Mouse (Mus musculus): ENCODE data around the gene Etfrf1. TPM values are rescaled to one million over a fixed set of nuclear protein-coding genes. Genes with fewer than 3 reads are reported as not detected.

Etfrf1 gene
- total RNA-seq, 2 experiments from 2014 or later: 20.6 to 21.1 TPM

- no peak for DNase-seq
Observed at GRCm38 (mm10) chr6:145226296-145226695, 15.4 kb downstream of the Etfrf1 start.

DNA sequence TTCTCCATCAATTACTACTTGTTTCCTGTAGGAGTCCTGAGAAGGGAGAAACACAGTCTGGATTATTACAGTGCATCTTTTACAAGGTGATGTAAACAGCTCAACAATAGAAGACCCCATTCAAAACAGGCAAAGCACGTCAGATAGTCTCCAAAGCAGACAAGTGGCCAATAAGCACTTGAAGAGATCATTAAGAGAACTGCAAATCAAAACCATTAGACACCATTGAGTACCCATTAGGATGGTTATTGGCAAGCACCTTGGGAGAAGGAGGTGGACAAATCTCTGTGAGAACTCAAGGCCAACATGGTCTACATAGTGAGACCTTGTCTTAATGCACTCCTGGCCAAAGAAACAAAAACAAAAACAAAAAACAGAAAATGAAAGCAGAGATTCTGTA is 23.5 kb downstream of the Etfrf1 start:
- no peak for DNase-seq

DNA sequence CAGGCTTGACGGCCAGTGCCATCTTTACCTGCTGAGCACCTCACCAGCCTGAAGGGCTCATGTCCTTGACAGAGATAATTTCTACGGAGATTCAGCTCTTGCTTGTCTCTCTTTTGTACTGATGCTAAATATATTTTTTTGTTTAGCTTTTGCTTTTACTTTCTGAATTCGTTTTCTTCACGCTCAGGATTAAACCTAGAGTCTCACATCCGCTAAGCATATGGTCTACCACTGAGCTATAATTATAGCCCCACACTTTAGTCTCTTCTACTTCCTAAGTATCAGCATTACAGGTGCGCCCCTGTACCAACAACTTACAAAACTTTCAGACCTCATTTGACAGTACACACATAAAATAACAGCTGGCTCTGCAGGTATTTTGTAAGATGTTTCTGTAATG is 24.4 kb downstream of the Etfrf1 start:
- no peak for DNase-seq

GRCm38 (mm10) chr6:145237148-145237547 is 26.2 kb downstream of the Etfrf1 start:
- no peak for DNase-seq

DNA sequence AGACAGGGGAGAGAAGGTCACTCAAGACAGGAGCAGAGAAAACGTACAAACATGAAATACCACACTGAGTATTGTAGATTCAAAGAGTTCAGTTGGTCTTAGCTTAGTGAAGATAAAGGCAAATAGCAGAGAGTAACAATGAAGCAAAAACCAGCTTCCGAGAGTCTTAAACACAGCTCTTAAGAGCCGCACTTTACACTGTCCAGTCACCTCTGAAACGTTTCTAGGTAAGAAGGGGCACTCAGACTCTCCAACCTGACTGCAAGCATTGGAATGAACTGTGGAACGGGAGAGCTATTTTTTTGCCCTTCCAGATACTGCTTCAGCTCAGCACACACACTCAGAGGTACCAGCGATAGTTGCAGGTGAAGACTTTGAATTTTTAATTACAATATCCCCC is 29.4 kb downstream of the Etfrf1 start:
- no peak for DNase-seq

- no peak for DNase-seq
Observed at GRCm38 (mm10) chr6:145242521-145242920, 31.6 kb downstream of the Etfrf1 start.

- no peak for DNase-seq
Observed at GRCm38 (mm10) chr6:145246841-145247240, 35.9 kb downstream of the Etfrf1 start.

DNA sequence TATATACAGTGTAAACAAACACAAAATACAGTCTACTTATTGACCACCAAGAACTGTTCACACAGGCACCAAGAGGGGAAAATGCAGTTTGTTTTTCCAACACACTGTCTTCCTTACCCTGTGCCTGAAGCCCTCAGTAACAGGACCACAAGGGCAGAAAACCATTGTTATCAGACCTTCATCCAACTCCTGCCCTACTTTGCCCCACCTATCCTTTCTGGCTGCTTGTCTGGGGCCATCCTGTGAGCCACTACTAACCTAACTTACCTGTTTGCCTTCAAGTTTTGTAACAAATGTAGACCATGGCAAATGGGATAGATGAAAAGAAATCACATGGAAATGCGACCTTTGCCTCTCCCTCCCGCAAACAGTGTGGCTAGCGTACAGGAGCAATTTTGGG is 37.0 kb downstream of the Etfrf1 start:
- DNase-seq: no peak

- DNase-seq: peak; percentile 46 to 50
Observed at GRCm38 (mm10) chr6:145249291-145250184, 38.6 kb downstream of the Etfrf1 start.

- peak; percentile 85 to 90 for DNase-seq
Observed at GRCm38 (mm10) chr6:145250185-145250791, 39.4 kb downstream of the Etfrf1 start, which contains the start of gene Kras. Kras (minus strand) TSS chr6:145250239.

DNA sequence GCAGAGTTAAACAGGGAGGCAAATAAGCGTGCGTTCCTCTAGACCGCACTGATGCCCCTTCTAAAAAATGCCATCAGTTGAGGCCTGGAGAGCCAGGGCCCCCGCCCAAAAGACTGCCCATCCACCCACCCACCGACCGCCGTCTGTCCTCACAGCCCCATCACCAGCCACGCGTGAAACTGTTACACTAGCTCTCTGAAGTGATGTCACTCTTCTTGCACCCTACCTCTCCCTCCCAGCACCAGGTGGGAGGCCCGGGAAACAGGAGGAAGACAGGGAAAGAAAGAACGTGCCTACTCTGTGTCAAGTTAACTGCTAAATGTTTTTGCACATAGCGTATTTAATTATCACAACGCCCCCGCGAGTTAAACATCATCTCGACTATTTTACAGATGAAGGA is 39.9 kb downstream of the Etfrf1 start:
- peak; percentile 11 to 23 for DNase-seq

DNA sequence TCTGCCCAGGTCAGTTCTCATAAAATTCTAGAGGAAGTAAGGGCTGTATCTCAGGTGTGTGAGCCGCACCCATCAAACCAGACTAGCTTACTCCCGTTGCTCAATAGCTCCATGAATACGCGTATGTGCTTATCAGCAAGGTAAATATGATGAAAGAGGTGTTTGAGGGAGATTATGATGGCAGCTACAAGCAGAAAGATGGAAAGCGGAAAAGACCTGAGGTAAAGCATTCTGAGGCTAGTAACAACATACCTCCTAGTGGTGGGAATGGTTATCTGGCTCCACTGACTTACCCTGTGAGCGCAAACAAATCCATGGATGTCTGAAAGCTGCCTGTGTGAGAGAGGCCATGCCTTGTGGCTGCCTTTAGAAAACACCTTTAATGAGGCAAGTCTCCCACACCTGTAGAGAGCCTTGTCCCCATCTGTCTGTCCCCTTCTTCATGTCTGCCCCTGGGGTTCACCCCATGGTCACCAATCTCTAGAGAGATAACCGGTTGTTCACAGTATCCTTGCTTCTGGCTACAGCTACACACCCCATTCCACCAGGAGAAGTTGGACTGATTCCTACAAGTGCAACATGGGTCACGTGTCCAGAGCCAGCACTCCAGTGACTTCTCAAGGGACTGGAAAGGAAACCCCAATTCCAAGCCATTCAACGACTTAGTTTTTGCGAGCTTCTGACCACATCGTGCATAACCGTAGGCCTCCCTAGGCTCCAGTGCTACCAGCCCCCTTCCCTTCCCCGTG is 45.2 kb downstream of the Etfrf1 start:
- no peak for DNase-seq

GRCm38 (mm10) chr6:145256701-145257073 is 45.8 kb downstream of the Etfrf1 start:
- no peak for DNase-seq

DNA sequence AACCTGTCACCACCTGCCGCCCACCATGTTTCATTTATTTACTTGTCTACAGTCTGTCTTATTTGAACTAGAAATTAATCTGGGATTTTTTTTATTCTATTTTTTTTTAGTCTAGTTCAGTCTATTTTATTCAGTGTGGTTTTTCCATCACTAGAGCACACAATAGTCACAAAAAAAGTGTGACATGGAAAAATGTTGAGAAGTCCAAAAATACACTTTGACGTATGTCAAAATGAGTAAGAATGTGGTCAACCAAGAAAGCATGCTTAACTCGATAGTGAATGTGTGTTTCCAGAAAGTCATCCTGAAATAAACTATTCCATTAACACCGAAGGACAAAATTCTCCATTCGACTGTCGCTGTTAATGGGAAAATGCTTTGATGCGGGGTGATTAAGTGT is 51.4 kb downstream of the Etfrf1 start:
- DNase-seq: no peak

Other genes with a start within 250 kb of the Etfrf1 start
- 100 to 1,000 TPM; 100 to 102 TPM for gene Bcat1, start 134.9 kb upstream of the Etfrf1 start, total RNA-seq (2021)
- 1 to 10 TPM; 3.2 to 3.3 TPM for gene Lrmp, start 95.5 kb upstream of the Etfrf1 start, total RNA-seq (2021)
- 1 to 10 TPM; 1.2 to 1.9 TPM for gene Casc1, start 129 bp upstream of the Etfrf1 start, total RNA-seq (2021)
- 10 to 100 TPM; 74.0 to 74.2 TPM for gene Kras, start 39.1 kb downstream of the Etfrf1 start, total RNA-seq (2021)

Data from layer of hippocampus, postnatal 36 days (tissue).